Mouse (Mus musculus) spleen, adult 12 weeks (tissue): Measurements from ENCODE around the gene Il16.

Experiments
- DNase-seq: peaks from one replicate; pipeline ENCODE4 v3.0.0; 2022; ENCODE audit warnings: low spot score

Gene Il16

DNA sequence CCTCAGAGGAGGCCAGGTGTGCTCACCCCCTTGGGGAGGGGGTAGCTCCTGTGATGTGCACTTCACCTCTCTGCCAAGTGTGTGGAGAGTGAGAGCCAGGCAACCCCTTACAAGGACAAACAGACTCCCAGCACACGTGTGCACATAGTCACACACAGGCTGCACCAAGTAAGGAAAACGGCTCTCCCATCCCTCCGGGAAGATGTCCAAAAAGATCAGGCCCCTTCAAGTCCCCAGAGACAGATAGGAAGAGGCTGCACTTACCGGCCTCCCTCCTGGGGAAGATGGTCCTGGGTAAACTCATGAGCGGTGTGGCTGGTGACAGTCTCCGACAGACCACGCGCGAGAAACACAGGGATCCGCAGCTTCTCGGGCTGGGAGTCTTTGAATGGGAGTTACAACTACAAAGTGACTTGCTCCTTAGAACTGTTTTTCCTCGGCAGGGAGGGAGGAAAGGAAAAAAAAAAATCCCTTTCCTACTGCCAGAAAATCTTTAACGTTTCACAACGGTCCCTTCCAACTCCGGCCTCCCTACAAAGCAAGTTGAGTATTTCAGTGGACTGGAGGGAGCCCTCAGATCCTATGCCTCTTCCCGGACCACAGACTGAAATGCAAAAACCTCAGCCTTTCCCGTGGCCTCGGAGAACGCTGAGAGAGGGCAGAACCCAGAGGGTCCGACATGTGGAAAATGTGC, at the start of gene Il16:
Gene Il16, minus strand, starts transcription at position 314 of the 694 bp plus-strand sequence.
- no peak for DNase-seq

DNA sequence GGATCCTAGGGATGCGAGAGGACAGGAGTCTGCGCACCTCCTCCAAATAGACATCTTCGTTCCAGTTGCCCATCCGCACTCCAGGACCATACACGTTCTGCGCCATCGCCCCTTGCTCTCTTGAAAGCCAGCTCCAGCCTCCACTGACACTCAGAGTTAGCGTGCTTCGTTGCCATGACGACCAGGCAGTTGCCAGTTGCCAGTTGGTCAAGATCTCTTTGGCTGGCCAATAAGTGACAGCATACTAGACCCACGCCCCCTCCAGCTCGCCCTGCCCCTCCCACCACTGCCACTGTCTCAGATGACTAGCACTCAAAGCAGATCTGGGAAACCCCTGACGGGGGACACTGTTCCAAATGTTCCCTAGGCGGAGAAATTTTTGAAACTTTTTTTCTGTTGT, 49.2 kb upstream of the Il16 start, which contains the start of gene Cfap161:
Gene Cfap161, minus strand, starts transcription at position 176 of the 400 bp plus-strand sequence.
- no peak for DNase-seq

DNA sequence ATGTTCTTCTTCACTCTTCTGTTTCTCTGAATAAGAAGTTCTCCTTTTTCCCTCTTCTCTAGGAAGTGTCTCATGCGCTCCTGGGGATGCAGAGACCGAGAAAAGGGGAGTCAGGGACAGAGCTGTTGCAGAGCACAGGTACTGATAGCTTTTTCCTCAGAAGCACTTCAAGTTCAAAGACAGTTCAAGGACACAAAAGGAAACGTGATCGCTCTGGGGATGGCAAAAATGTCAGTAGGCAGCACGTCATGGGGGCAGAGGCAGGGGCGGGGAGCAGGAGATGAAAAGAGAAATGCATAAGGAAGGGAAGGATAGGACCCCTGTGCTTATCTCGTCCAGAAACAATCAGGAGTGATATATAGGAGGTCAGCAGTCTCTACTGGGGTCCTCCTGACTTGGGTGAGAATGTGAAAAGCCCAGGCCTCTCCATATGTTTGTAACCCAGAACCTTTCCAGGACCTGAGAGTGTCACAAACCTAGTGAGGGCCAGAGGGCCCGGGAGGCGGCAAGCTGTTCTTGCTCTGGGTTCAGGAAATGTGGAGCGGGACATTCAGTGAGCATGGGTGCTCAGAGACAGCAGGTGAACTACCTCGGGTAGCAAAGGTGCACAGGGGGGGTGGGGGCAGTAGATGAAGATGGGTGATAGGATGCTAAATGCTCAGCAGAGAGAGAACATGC, 48.6 kb upstream of the Il16 start:
- no peak for DNase-seq

DNA sequence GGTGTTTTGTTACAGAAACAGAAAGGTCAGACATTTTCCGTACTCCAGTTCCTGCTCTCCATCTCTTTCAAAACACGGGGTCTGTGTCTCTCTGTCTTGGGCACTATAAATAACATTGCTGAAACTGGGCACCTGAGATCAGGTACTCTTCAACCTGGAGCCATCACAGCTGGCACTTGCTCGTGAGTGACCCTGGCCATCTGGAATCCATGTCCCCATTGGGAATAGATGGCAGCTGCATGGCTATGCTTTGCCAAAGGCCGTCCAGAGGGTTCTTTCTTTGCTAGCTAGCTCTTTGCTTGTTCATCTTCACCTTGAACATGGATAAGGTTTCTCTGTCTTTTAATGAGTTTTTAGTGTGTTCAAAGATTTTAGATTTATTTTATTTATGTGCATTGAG, 35.4 kb upstream of the Il16 start:
- DNase-seq: no peak

DNA sequence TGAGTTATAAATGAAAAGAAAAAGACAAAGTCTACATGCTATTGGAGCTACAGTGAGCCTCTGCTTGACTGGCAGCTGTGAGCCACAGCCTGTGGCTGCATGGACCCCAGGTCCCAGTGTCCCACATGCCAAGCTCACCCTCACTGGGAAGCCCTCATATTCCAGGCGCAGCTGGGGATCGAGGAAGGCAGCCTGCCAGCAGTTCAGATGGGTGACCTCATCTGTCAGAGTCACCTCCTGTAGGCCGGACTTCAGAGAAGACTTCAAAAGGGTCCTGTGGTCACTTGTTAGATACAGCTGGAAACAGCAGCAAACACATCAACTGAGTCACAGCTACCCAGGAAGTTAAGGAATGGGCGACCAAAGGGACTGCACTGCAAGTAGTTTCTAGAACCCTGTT, 34.5 kb upstream of the Il16 start:
- no peak for DNase-seq

DNA sequence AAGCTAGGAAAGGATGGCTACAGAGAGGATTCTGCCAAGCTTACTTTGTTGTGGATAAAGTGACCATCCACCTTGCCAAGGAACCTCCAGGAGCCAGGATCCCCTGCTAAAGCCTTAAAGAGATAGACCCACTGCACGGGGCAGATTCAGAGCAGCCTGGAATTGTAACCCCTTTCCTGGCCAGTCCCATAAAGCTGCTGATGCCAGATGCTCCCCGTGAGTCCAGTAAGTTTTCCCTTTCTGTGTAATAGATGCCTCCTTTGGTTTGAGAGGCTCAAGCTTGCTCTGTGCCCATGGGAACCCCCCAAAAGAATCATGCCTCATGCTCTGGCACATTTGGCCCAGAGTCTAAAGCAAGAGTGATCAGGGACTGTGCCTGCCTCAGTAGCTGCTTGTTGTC, 33.5 kb upstream of the Il16 start:
- DNase-seq: no peak

DNA sequence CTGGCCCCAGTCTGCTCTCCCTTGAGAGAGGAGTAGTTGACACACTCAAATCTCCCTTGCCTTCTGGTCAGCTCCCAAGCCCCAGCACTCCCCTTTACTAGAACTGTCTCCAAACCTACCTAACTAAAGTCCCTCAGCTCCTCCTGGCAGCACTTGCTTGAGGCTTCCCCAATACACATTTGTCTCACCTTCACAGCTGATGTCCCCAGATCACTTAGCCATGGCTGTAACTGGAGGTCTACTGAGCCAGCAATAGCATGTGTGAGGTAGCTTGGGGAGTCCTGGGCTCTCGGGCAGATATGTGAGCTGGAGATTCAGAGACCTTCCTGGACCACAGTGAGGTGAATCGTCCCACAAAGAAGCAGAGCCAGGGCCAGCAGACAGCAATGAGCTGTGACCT, 33.0 kb upstream of the Il16 start:
- DNase-seq: no peak

DNA sequence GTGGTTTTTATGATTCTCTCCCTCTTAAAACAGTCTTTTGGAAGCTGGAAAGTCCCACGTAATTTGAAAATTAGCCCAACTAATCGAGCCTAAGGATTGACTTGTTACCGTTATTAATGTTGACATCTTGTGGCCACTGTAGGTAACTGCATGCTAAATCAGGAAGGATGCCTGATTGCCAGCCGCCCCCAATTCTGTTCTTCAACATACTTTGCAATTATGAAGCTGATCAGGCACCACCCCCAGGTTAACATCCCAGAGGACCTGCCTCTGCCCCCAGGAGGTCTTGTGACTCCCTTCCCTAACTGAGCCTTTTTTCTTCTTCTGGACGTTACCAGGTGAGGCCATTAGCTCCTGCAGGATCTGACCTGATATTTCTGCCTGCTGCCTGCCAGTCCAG, 29.2 kb upstream of the Il16 start:
- DNase-seq: no peak

DNA sequence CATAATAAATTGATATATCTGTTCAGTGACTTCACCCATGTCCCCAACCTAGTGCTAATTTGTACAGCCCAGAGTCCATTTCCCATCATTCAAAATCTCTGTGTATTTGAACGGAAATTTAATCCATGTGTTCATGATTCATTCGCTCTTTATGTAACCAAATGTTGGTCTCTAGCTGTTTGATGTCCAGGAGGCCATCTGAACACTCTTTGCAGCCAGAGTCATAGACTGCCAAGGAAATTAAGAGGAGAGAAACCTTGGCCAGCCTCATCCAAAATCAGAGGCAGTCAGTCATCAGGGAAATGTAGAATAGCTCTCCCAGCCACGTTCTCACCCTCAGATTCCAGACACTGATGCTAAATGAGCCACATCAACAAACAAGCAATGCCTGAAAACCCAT, 18.1 kb upstream of the Il16 start:
- no peak for DNase-seq

DNA sequence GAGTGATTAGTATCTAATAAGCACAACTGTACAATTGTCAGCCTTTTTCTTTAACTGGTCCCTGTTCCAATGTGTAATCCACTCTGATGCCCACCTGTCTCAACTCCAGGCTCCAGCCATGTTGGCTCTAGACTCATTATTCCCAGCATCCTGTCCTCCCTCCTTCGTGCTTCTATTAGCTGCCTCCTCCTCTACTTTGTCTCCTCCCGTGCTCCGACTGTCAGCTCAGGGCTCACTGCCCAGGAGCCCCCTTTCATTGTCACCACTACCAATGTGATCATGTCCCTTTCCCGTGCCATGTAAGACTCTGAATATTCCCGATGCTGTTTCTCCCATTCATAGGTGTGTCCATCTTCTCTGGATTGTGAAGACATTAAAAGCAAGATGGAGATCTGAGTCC, 16.8 kb upstream of the Il16 start:
- no peak for DNase-seq

DNA sequence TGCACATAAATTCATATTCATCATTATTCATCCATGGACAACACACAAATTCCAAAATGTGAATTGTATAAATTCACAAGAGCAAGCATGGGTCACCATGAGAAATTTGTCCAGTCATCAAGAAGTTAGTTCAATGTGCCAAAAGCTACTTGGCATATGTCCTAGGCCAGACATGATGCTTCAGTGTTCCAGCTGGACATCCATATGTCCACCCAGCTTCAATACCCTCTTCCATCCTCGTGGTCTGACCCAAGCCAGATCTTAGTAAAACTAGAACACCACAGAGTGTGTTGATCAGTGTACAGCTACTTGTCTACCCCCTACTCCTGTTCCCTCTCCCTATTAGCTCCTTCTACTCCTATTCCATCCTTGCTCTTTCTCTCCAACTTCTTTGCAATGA, 5.5 kb upstream of the Il16 start:
- no peak for DNase-seq

DNA sequence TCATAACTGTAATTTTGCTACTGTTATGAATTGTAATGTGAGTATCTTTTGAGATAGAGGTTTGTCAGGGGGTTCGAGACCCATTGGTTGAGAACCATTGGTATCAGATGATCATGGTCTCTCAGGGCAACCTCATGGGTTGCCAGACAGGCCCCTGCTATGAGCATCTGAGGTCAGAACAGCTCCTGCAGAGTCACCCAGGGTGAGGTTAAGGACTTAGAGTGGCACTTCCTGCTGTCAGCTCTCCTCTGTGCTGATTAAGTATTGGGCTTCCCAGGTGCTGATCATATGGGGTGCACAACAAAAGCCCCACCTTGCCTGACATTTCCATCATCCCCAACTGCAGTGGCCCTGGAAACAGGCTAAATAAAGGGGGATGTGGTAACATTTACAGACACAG, 2.9 kb upstream of the Il16 start:
- no peak for DNase-seq

DNA sequence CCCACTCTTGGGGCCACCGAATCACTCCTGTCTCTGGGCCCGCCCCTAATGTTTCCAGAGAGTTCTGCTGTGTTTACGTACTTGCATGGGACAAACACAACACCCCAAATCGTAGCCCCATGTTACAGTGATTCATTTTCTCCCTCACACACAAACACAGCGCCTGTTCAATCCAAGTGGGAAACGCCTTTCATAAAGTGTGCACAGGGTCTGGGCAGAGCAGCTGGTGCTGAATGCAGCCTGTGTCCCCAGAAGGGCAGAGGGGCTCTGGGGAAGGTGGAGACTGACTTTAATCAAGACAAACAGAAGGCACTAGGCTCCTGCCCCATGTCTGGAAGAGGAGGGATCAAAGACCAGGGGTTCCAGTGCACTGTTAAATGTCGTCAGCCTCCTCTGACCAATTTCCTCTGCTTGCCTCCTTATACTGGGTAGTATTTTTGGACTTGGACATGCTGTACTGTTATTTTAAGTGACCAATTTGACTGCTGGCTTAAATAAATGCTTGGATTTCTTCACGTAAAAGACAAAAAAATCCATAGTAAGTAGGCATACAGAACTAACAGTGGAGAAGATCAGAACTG, 671 bp upstream of the Il16 start:
- no peak for DNase-seq

DNA sequence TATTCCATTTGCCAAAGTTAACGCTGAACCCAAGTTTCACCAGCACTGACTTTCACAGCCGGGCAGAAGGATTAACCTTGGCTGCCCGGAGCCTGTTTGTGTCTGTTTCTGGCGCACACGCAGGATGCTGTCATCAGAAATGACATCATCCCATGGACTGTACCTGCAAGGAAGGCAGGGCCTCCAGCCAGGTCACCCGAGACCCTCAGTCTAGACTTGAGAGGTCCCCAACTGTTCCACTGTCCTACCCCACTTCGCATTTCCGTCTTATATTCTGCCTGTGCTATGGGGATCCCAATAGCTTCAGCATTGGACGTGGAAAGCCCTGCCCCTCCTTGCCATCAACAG, 487 bp downstream of the Il16 start:
- DNase-seq: no peak

DNA sequence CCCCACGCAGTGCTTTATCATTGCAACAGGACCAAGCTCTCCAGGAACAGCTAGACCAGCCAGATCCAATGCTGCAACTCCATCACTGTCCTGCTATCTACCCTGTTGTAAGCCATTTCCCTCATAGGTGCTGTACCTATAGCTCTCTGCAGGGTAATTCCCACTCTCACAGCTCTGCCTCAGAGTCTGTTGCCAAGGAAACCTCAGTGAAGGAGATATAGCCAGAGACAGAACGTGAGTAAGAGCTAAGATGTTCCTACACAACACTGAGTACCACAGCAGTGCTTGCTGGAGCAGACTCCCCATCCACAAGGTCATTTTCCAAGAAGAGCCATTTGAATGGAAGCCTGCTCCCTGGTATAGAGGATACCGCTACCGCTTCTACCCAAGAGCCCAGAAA, 1.3 kb downstream of the Il16 start:
- no peak for DNase-seq

DNA sequence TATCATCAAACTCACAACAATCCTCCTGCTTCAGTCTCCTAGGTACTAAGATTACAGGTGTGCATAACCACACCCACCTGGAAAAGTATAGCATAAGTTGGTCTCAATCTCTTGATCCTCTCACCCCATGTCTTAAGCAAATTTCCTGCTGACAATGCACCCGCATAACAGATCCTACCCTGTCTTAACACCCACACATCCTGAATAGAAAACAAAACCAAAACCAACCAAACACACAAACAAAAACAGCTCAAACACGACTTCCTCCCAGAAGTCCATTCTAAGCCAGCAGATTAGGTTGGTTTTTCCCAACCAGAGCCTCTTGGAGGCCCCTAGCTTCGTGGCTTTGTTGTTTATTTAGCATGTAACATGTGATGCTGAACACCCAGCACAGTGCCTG, 2.8 kb downstream of the Il16 start:
- DNase-seq: no peak

DNA sequence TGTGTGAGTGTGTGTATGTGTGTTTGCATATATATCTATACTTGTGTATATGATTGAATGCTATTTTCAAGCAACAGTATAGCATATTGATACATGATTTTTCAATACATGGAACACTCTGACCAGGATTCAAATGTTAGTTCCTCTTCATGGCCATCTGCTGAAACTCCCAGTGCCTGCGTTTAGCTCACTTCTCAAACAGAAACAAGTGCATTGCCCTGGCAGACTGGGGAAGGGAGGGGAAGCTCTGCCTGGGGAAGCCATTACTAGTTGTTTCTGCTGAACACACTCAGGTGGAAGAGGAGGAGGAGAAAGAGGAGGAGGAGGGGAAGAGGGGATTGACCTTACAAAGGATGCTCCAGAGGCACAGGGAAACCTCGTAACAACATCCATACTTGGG, 3.5 kb downstream of the Il16 start:
- no peak for DNase-seq

DNA sequence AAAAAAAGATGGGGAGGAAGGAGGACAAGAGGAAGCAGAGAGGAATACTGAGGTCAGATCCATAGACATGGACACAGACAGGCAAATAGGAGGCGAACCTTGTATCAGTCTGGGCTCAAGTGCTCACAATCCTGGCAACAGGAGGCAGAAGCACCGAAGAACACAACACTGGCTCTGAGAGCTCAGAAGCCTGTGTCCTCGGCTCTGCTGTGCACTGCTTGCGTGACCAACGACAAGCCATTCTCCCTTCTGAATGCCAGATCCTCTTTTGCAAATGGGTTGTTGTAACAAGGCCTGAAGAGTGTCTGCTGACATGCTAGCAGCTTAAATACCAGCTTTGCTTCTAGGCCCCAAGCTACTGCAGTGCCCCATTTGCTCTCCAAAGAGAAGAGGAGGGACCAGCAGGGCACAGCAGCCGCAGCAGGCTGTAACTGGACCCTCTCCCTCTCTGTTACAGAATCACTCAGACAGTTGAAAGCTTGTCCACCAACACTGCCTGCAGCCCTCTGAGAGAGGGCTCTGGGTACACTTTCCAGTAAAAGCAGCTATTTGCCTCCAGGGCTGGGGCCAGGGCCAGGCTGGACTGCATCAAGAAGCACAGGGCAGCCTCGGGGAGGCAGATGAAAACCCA, 5.7 kb downstream of the Il16 start:
- DNase-seq: no peak

DNA sequence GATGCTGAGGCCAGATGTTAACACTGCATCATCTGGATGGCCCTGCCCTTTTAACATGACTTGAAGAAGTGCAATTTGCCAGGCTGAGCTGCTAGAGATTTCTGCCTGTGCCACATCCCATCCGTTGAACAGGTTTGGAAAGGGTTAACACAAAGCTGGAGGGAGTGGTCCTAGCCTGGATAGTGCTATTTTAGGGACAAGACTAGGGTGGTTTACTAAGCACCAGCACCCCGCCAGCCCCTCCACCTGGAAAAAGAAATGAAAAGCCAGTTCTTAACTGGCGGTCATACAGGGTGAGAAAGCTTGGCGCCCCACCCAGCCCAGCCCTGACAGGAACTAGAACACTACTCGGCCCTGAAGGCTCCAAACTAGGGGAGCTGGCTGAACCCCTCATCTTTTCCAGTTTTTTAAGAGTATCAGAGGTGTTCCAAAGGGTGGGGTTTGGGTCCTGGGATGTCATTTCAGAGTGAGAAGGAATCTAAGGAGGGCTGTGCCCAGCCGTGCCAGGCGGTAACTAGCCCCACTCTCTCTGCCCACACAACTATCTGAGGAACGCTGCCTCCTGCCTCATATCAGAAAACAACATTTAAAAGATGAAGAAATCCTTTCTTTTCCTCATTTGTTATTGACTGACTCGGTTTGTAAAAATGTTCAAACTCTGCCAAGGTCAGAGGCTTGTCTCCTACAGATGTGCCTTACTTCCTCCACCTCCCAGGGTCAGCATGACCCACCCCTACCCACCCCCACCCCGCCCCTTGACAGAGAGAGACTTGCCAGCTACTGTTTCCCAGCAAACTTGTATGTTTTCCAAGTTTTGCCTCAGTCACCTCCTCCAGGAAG, 6.7 kb downstream of the Il16 start:
- DNase-seq: no peak

DNA sequence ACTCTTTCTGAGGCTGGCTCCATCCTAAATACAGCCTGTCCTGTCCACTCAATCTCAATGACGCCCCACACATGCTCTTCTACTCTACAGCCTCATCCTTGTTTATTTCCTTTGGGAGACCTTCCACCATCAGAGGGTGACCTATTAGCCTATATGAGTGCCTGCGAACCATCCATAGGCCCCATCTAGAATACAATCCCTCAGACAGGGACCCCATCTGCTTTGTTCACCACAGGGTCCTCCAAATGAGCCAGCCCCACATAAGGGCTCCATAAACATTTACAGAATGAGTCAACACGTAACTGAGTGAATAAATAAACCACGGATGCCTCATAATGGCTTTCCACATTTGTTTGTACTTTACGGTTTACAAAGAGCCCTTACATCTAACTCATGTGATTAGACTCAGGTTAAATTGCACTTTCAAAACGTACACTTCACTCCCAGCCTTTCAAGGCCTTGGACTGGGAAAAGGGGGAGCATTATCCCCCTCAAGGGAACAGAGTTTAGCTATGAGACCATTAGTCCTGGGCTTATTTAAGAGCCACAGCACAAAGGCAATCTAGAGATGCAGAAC, 7.5 kb downstream of the Il16 start:
- no peak for DNase-seq

DNA sequence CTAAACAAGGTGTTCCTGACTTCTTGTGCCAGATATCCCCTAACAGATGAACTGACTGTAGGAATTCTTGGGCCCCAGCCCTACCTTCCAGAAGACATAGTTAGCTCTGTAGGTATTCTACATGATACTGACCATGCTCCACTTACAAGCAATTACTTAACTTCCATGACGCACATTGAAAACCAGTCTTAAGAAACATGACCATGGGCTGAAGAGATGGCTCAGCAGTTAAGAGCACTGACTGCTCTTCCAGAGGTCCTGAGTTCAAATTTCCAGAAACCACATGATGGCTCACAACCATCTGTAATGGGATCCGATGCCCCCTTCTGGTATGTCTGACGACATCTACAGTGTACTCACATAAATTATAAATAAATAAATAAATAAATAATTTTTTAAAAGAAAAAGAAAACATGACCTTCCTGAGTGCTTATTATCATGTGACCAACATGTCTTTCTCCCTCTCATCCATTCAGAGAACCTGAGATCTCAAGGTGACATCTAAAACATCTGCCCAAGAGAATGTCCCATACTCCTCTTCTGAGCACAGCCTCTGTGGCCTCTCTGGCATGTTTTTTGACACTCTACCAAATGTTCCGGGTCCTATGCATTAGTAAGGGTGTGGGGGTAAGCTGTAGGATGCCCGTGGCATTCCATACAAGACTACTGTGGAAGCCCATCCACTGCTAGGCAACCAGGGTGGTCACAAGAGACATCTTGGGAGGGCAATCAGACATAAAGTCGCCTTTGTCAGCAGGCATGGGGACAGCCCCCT, 9.0 kb downstream of the Il16 start:
- DNase-seq: no peak
